Mouse (Mus musculus): ENCODE measurements around the gene 4931406P16Rik.
"Not testable (repeated sequence)": the region's sequence is repeated elsewhere in the genome, so short reads cannot be mapped to it uniquely, and the experiment has no call there.

4931406P16Rik gene

DNA sequence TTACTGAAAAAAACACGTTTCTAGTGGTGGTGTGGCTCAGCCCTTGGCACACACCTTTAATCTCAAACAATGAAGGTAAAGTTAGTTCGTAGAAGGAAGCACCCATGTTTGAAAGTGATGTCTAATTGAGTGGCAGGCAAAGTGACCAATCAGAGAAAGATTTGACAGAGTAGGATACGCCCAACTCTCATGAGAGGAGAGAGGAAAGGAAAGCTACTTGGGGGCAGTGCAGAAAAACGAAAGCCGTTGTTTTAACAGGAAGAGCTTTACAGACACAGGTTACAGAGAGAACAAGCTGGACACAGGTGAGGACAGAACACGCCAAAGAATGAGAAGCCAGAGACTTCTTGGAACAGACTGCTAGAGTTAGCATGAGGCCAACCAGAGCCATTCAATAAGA lies 107.0 kb downstream of the 4931406P16Rik start:
- DNase-seq, result no peak

GRCm38 (mm10) chr7:34202147-34202546 lies 111.2 kb downstream of the 4931406P16Rik start:
- not testable (repeated sequence) for DNase-seq

DNA sequence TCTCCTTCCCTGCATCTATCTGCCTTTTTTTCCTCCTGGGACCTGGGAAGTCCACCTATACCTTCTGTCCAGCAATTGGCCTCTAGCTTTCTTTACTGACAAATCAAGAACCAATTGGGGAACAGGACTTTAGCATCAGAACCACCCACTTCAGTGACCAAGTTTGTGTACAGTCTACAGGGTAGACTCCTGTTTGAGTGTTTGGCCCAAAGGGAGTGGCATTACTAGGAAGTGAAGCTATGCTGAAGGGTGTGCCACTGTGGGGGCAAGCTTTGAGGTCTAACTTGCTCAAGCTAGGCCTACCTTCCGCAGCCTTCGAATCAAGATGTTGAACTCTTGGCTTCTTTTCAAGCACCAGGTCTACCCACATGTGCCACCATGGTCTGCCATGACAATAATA lies 112.5 kb downstream of the 4931406P16Rik start:
- DNase-seq, result no peak

- DNase-seq, result no peak
These were observed 115.0 kb downstream of the 4931406P16Rik start for GRCm38 (mm10) chr7:34198346-34198745.

GRCm38 (mm10) chr7:34196132-34197128 lies 116.9 kb downstream of the 4931406P16Rik start, which contains the start of gene Pdcd2l:
TSS of gene Pdcd2l (minus strand) at chr7:34196661.
- DNase-seq, result peak; percentile 96

- no peak for DNase-seq
These were observed 117.7 kb downstream of the 4931406P16Rik start for GRCm38 (mm10) chr7:34195632-34196031.

DNA sequence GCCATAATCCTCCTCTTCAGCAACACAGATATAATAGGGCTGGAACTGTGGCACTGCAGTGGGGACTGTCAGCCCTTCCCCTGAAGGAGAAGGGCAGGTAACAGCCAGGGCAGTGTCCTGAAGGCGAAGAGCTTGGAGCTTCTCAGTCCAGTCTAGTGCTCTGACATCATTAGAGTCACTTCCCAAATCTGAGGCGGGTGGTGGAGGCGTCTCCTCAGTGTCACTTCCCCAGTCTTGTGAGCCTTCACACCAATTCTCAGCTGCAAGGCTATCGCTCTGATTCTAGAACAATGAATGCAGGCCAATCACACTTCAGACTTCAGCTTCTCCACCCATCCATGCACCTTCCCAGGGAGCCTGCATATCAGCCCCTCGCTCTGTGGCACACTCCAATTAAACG lies 120.5 kb downstream of the 4931406P16Rik start:
- no peak for DNase-seq

GRCm38 (mm10) chr7:34189376-34189989 lies 123.9 kb downstream of the 4931406P16Rik start:
- DNase-seq, result no peak

Measured in right cerebral cortex, postnatal 14 days (tissue).